Mouse (Mus musculus): ENCODE measurements around the gene Cep57l1. TPM values are rescaled to one million over a fixed set of nuclear protein-coding genes. Genes with fewer than 3 reads are reported as not detected.

Cep57l1 gene
- polyA plus RNA-seq, 1 experiment from 2014 or later, result 19.9 TPM

DNA sequence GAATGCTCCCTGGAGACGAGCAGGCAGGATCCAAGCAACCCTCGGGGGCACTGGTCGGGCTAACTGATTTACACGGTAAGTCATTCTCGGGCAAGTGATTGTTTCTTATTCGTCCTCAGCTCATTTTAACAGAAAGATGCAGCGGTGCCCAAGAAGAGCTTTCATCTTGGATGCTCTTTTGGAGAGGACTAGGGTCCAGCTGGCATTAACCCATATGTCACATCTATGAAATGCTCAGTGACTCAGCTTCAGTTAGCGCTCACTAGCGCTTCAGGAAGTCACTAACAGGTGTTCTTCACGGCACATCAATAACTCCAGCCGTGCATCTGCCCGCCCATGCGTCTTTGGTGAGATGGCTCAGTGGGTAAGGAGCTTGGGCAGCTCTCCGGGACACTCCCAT, 94.1 kb downstream of the Cep57l1 start:
- Histone ChIP-seq H3K4me3 (ENCODE audit: control insufficient read depth in 1 of 2, insufficient read depth in 1 of 2, low read depth in 1 of 2, low read length in 2 of 2) (no peak overlapping the region), H3K4me2 (ENCODE audit: low read length) (no peak overlapping the region), H3K4me1 (ENCODE audit: control insufficient read depth in 2 of 2, insufficient read depth in 2 of 2, low read length in 2 of 2) (no peaks in the 10 kb centered on the region), H3K9me3 (ENCODE audit: control insufficient read depth, low read length) (no peaks in the 10 kb centered on the region), H3K27ac (replicated peaks in 1 of 2; ENCODE audit: control insufficient read depth in 1 of 2, insufficient read depth in 1 of 2, low read depth in 2 of 2, low read length in 2 of 2) (no peak overlapping the region), H3K36me3 (ENCODE audit: control insufficient read depth, insufficient read depth, low read length) (peaks cover 11% of the 10 kb centered on the region), H3K27me3 (ENCODE audit: control insufficient read depth, insufficient read depth, low read length) (no peaks in the 10 kb centered on the region), H3K9ac (ENCODE audit: low read length) (no peak overlapping the region)
- ATAC-seq (ENCODE audit: insufficient number of reproducible peaks, insufficient read depth, low FRiP score, low read depth), result no peak
- 93% methylated on average over 14 of the region's 14 CpGs for WGBS

- 73% methylated on average over 7 of the region's 7 CpGs for WGBS
- ATAC-seq (ENCODE audit: insufficient number of reproducible peaks, insufficient read depth, low FRiP score, low read depth), result no peak
Measured at GRCm38 (mm10) chr10:41711467-41711866, 98.2 kb downstream of the Cep57l1 start.

DNA sequence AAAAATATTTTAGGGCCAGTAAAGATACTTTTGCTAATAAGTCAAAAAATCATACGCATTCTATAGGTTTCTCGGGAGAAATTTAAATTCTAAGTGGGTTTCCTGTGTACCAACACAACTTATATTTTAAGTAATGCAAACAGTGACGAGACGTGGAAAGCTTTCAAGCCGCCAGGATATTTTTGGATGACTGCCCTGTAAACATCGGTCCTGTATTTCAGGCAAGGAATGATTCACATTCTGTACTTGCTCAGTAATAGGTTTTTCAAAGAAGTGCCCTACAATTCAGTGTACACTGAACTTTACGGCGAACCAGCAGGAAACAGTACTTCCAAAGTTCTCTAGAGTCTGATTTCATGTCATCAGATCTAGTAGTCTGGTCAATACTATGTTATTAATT, 98.9 kb downstream of the Cep57l1 start:
- ATAC-seq (ENCODE audit: insufficient number of reproducible peaks, insufficient read depth, low FRiP score, low read depth), result no peak
- no peak overlapping the region for H3K4me3 ChIP-seq (ENCODE audit: control insufficient read depth in 1 of 2, insufficient read depth in 1 of 2, low read depth in 1 of 2, low read length in 2 of 2)
- WGBS, result 73% methylated on average over 8 of the region's 8 CpGs
- H3K9ac ChIP-seq (ENCODE audit: low read length), result no peak overlapping the region
- no peaks in the 10 kb centered on the region for H3K4me1 ChIP-seq (ENCODE audit: control insufficient read depth in 2 of 2, insufficient read depth in 2 of 2, low read length in 2 of 2)
- no peaks in the 10 kb centered on the region for H3K9me3 ChIP-seq (ENCODE audit: control insufficient read depth, low read length)
- H3K27me3 ChIP-seq (ENCODE audit: control insufficient read depth, insufficient read depth, low read length), result no peaks in the 10 kb centered on the region
- H3K27ac ChIP-seq (replicated peaks in 1 of 2; ENCODE audit: control insufficient read depth in 1 of 2, insufficient read depth in 1 of 2, low read depth in 2 of 2, low read length in 2 of 2), result no peak overlapping the region
- no peak overlapping the region for H3K4me2 ChIP-seq (ENCODE audit: low read length)
- H3K36me3 ChIP-seq (ENCODE audit: control insufficient read depth, insufficient read depth, low read length), result no peaks in the 10 kb centered on the region

More at GRCm38 (mm10) chr10:41711467-41711866, 98.2 kb downstream of the Cep57l1 start:
- Histone ChIP-seq H3K36me3 (ENCODE audit: control insufficient read depth, insufficient read depth, low read length) (no peaks in the 10 kb centered on the region), H3K4me1 (ENCODE audit: control insufficient read depth in 2 of 2, insufficient read depth in 2 of 2, low read length in 2 of 2) (no peaks in the 10 kb centered on the region), H3K4me2 (ENCODE audit: low read length) (no peak overlapping the region), H3K9ac (ENCODE audit: low read length) (no peak overlapping the region), H3K9me3 (ENCODE audit: control insufficient read depth, low read length) (no peaks in the 10 kb centered on the region), H3K27me3 (ENCODE audit: control insufficient read depth, insufficient read depth, low read length) (no peaks in the 10 kb centered on the region), H3K27ac (replicated peaks in 1 of 2; ENCODE audit: control insufficient read depth in 1 of 2, insufficient read depth in 1 of 2, low read depth in 2 of 2, low read length in 2 of 2) (no peak overlapping the region), H3K4me3 (ENCODE audit: control insufficient read depth in 1 of 2, insufficient read depth in 1 of 2, low read depth in 1 of 2, low read length in 2 of 2) (no peak overlapping the region)

DNA sequence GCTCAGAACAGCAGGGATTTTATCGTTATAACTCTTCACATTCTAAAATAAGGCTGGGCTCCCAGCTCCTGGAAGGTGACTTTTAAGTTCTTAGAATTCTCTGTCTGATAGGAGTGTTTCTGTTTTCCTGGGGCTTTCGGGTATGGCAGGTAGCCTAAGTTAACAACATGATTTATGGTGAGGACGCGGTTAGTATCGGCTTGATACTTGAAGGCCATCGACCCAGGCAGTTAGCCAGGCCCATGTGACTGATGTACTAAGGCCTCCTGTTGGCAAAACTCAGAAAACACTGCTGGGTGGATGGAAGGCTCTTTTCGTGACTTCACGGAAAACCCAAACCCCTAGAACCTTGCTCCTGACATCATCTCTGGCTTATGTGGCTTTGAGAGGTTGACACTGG, 100.3 kb downstream of the Cep57l1 start:
- ATAC-seq (ENCODE audit: insufficient number of reproducible peaks, insufficient read depth, low FRiP score, low read depth), result no peak
- H3K9ac ChIP-seq (ENCODE audit: low read length), result no peak overlapping the region
- no peaks in the 10 kb centered on the region for H3K27me3 ChIP-seq (ENCODE audit: control insufficient read depth, insufficient read depth, low read length)
- no peaks in the 10 kb centered on the region for H3K36me3 ChIP-seq (ENCODE audit: control insufficient read depth, insufficient read depth, low read length)
- H3K4me1 ChIP-seq (ENCODE audit: control insufficient read depth in 2 of 2, insufficient read depth in 2 of 2, low read length in 2 of 2), result no peaks in the 10 kb centered on the region
- no peak overlapping the region for H3K4me2 ChIP-seq (ENCODE audit: low read length)
- H3K4me3 ChIP-seq (ENCODE audit: control insufficient read depth in 1 of 2, insufficient read depth in 1 of 2, low read depth in 1 of 2, low read length in 2 of 2), result no peak overlapping the region
- H3K27ac ChIP-seq (replicated peaks in 1 of 2; ENCODE audit: control insufficient read depth in 1 of 2, insufficient read depth in 1 of 2, low read depth in 2 of 2, low read length in 2 of 2), result no peak overlapping the region
- no peaks in the 10 kb centered on the region for H3K9me3 ChIP-seq (ENCODE audit: control insufficient read depth, low read length)
- 82% methylated on average over 8 of the region's 8 CpGs for WGBS

DNA sequence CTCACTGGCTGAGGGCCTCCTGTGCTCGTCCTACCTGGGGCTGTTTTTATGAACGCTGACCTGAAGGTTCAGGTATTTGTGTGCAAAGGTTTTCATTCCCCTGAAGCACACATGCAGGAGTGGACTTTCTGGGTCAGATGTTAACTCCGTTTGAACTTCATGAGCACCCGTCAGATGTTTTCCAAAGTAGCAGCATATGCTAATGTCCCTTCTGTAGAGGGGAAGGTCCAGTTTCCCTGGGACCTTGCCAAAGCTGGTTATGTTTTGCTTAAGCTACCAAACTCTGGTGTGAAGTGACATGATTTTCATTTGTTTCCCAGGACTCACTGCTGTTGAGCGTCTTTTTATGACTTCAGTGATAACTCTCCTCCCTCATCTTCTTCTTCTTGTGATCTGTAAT, 110.0 kb downstream of the Cep57l1 start:
- H3K4me3 ChIP-seq (ENCODE audit: control insufficient read depth in 1 of 2, insufficient read depth in 1 of 2, low read depth in 1 of 2, low read length in 2 of 2), result no peak overlapping the region
- no peaks in the 10 kb centered on the region for H3K27me3 ChIP-seq (ENCODE audit: control insufficient read depth, insufficient read depth, low read length)
- no peaks in the 10 kb centered on the region for H3K4me1 ChIP-seq (ENCODE audit: control insufficient read depth in 2 of 2, insufficient read depth in 2 of 2, low read length in 2 of 2)
- H3K9ac ChIP-seq (ENCODE audit: low read length), result no peak overlapping the region
- WGBS, result 74% methylated on average over 5 of the region's 5 CpGs
- no peaks in the 10 kb centered on the region for H3K9me3 ChIP-seq (ENCODE audit: control insufficient read depth, low read length)
- H3K4me2 ChIP-seq (ENCODE audit: low read length), result no peak overlapping the region
- no peak overlapping the region for H3K27ac ChIP-seq (replicated peaks in 1 of 2; ENCODE audit: control insufficient read depth in 1 of 2, insufficient read depth in 1 of 2, low read depth in 2 of 2, low read length in 2 of 2)
- H3K36me3 ChIP-seq (ENCODE audit: control insufficient read depth, insufficient read depth, low read length), result no peaks in the 10 kb centered on the region
- ATAC-seq (ENCODE audit: insufficient number of reproducible peaks, insufficient read depth, low FRiP score, low read depth), result no peak

- ATAC-seq (ENCODE audit: insufficient number of reproducible peaks, insufficient read depth, low FRiP score, low read depth), result no peak
- 73% methylated on average over 11 of the region's 11 CpGs for WGBS
Measured at GRCm38 (mm10) chr10:41697040-41697439, 112.6 kb downstream of the Cep57l1 start.

GRCm38 (mm10) chr10:41690978-41691377, 118.7 kb downstream of the Cep57l1 start:
- H3K4me2 ChIP-seq (ENCODE audit: low read length), result no peak overlapping the region
- H3K4me1 ChIP-seq (ENCODE audit: control insufficient read depth in 2 of 2, insufficient read depth in 2 of 2, low read length in 2 of 2), result no peaks in the 10 kb centered on the region
- no peak overlapping the region for H3K4me3 ChIP-seq (ENCODE audit: control insufficient read depth in 1 of 2, insufficient read depth in 1 of 2, low read depth in 1 of 2, low read length in 2 of 2)
- H3K27ac ChIP-seq (replicated peaks in 1 of 2; ENCODE audit: control insufficient read depth in 1 of 2, insufficient read depth in 1 of 2, low read depth in 2 of 2, low read length in 2 of 2), result no peak overlapping the region
- 62% methylated on average over 4 of the region's 4 CpGs for WGBS
- ATAC-seq (ENCODE audit: insufficient number of reproducible peaks, insufficient read depth, low FRiP score, low read depth), result no peak
- H3K9me3 ChIP-seq (ENCODE audit: control insufficient read depth, low read length), result peaks cover 6% of the 10 kb centered on the region; the same call in 1 of the 2 replicates
- H3K36me3 ChIP-seq (ENCODE audit: control insufficient read depth, insufficient read depth, low read length), result no peaks in the 10 kb centered on the region
- no peak overlapping the region for H3K9ac ChIP-seq (ENCODE audit: low read length)
- H3K27me3 ChIP-seq (ENCODE audit: control insufficient read depth, insufficient read depth, low read length), result no peaks in the 10 kb centered on the region

More at GRCm38 (mm10) chr10:41697040-41697439, 112.6 kb downstream of the Cep57l1 start:
- Histone ChIP-seq H3K36me3 (ENCODE audit: control insufficient read depth, insufficient read depth, low read length) (no peaks in the 10 kb centered on the region), H3K4me2 (ENCODE audit: low read length) (no peak overlapping the region), H3K9ac (ENCODE audit: low read length) (no peak overlapping the region), H3K27ac (replicated peaks in 1 of 2; ENCODE audit: control insufficient read depth in 1 of 2, insufficient read depth in 1 of 2, low read depth in 2 of 2, low read length in 2 of 2) (no peak overlapping the region), H3K4me3 (ENCODE audit: control insufficient read depth in 1 of 2, insufficient read depth in 1 of 2, low read depth in 1 of 2, low read length in 2 of 2) (no peak overlapping the region), H3K4me1 (ENCODE audit: control insufficient read depth in 2 of 2, insufficient read depth in 2 of 2, low read length in 2 of 2) (no peaks in the 10 kb centered on the region), H3K9me3 (ENCODE audit: control insufficient read depth, low read length) (no peaks in the 10 kb centered on the region), H3K27me3 (ENCODE audit: control insufficient read depth, insufficient read depth, low read length) (no peaks in the 10 kb centered on the region)

All from heart, embryonic 14.5 days (tissue).